Mouse (Mus musculus): ENCODE data around the gene Il1rapl2. TPM values are rescaled to one million over a fixed set of nuclear protein-coding genes. Genes with fewer than 3 reads are reported as not detected.

Gene Il1rapl2
- polyA plus RNA-seq, 1 experiment from 2014 or later: 4.3 TPM

- Histone ChIP-seq H3K27me3 (ENCODE audit: control insufficient read depth, insufficient read depth, low read length) (no peaks in the 10 kb centered on the region), H3K9me3 (ENCODE audit: control insufficient read depth, low read length) (no peaks in the 10 kb centered on the region), H3K9ac (replicated peaks; ENCODE audit: low read depth, low read length) (no peak overlapping the region), H3K4me1 (ENCODE audit: control insufficient read depth, insufficient read depth, low read length) (no peaks in the 10 kb centered on the region), H3K4me3 (ENCODE audit: low read depth, low read length) (no peak overlapping the region), H3K27ac (ENCODE audit: low read depth, low read length) (no peak overlapping the region), H3K36me3 (ENCODE audit: control insufficient read depth, insufficient read depth, low read length) (no peaks in the 10 kb centered on the region), H3K4me2 (ENCODE audit: low read depth, low read length) (no peak overlapping the region)
- no peak for ATAC-seq (ENCODE audit: low read depth)
- 83% methylated on average over 3 of the region's 3 CpGs for WGBS
Measured at GRCm38 (mm10) chrX:138478488-138478887, 908.1 kb downstream of the Il1rapl2 start.

GRCm38 (mm10) chrX:138500510-138500909, 930.1 kb downstream of the Il1rapl2 start:
- Histone ChIP-seq H3K9ac (replicated peaks; ENCODE audit: low read depth, low read length) (no peak overlapping the region), H3K36me3 (ENCODE audit: control insufficient read depth, insufficient read depth, low read length) (no peaks in the 10 kb centered on the region), H3K4me2 (ENCODE audit: low read depth, low read length) (no peak overlapping the region), H3K27ac (ENCODE audit: low read depth, low read length) (no peak overlapping the region), H3K9me3 (ENCODE audit: control insufficient read depth, low read length) (no peaks in the 10 kb centered on the region), H3K27me3 (ENCODE audit: control insufficient read depth, insufficient read depth, low read length) (no peaks in the 10 kb centered on the region), H3K4me3 (ENCODE audit: low read depth, low read length) (no peak overlapping the region), H3K4me1 (ENCODE audit: control insufficient read depth, insufficient read depth, low read length) (no peaks in the 10 kb centered on the region)
- 53% methylated on average over 1 of the region's 1 CpGs for WGBS
- ATAC-seq (ENCODE audit: low read depth): peak; percentile 70

- 26% methylated on average over 3 of the region's 3 CpGs for WGBS
- no peaks in the 10 kb centered on the region for H3K9me3 ChIP-seq (ENCODE audit: control insufficient read depth, low read length)
- H3K4me1 ChIP-seq (ENCODE audit: control insufficient read depth, insufficient read depth, low read length): no peaks in the 10 kb centered on the region
- H3K9ac ChIP-seq (replicated peaks; ENCODE audit: low read depth, low read length): no peak overlapping the region
- peak; percentile 82 for ATAC-seq (ENCODE audit: low read depth)
- no peaks in the 10 kb centered on the region for H3K27me3 ChIP-seq (ENCODE audit: control insufficient read depth, insufficient read depth, low read length)
- no peaks in the 10 kb centered on the region for H3K36me3 ChIP-seq (ENCODE audit: control insufficient read depth, insufficient read depth, low read length)
- no peak overlapping the region for H3K4me2 ChIP-seq (ENCODE audit: low read depth, low read length)
- H3K4me3 ChIP-seq (ENCODE audit: low read depth, low read length): no peak overlapping the region
- H3K27ac ChIP-seq (ENCODE audit: low read depth, low read length): no peak overlapping the region
Measured at GRCm38 (mm10) chrX:138505049-138505448, 934.6 kb downstream of the Il1rapl2 start.

GRCm38 (mm10) chrX:138620106-138620505, 1049.7 kb downstream of the Il1rapl2 start:
- no peak overlapping the region for H3K9ac ChIP-seq (replicated peaks; ENCODE audit: low read depth, low read length)
- H3K36me3 ChIP-seq (ENCODE audit: control insufficient read depth, insufficient read depth, low read length): no peaks in the 10 kb centered on the region
- WGBS: 70% methylated on average over 3 of the region's 3 CpGs
- ATAC-seq (ENCODE audit: low read depth): no peak
- H3K4me2 ChIP-seq (ENCODE audit: low read depth, low read length): no peak overlapping the region
- no peaks in the 10 kb centered on the region for H3K9me3 ChIP-seq (ENCODE audit: control insufficient read depth, low read length)
- no peaks in the 10 kb centered on the region for H3K27me3 ChIP-seq (ENCODE audit: control insufficient read depth, insufficient read depth, low read length)
- no peaks in the 10 kb centered on the region for H3K4me1 ChIP-seq (ENCODE audit: control insufficient read depth, insufficient read depth, low read length)
- no peak overlapping the region for H3K4me3 ChIP-seq (ENCODE audit: low read depth, low read length)
- H3K27ac ChIP-seq (ENCODE audit: low read depth, low read length): no peak overlapping the region

GRCm38 (mm10) chrX:138625311-138625710, 1054.9 kb downstream of the Il1rapl2 start:
- ATAC-seq (ENCODE audit: low read depth): no peak
- no peak overlapping the region for H3K9ac ChIP-seq (replicated peaks; ENCODE audit: low read depth, low read length)
- H3K4me3 ChIP-seq (ENCODE audit: low read depth, low read length): no peak overlapping the region
- H3K27ac ChIP-seq (ENCODE audit: low read depth, low read length): no peak overlapping the region
- no peaks in the 10 kb centered on the region for H3K36me3 ChIP-seq (ENCODE audit: control insufficient read depth, insufficient read depth, low read length)
- H3K27me3 ChIP-seq (ENCODE audit: control insufficient read depth, insufficient read depth, low read length): no peaks in the 10 kb centered on the region
- H3K4me1 ChIP-seq (ENCODE audit: control insufficient read depth, insufficient read depth, low read length): no peaks in the 10 kb centered on the region
- H3K4me2 ChIP-seq (ENCODE audit: low read depth, low read length): no peak overlapping the region
- H3K9me3 ChIP-seq (ENCODE audit: control insufficient read depth, low read length): no peaks in the 10 kb centered on the region

GRCm38 (mm10) chrX:138722372-138722771, 1152.0 kb downstream of the Il1rapl2 start:
- H3K27ac ChIP-seq (ENCODE audit: low read depth, low read length): no peak overlapping the region
- H3K4me2 ChIP-seq (ENCODE audit: low read depth, low read length): no peak overlapping the region
- no peaks in the 10 kb centered on the region for H3K9me3 ChIP-seq (ENCODE audit: control insufficient read depth, low read length)
- no peak overlapping the region for H3K9ac ChIP-seq (replicated peaks; ENCODE audit: low read depth, low read length)
- 55% methylated on average over 1 of the region's 1 CpGs for WGBS
- H3K27me3 ChIP-seq (ENCODE audit: control insufficient read depth, insufficient read depth, low read length): no peaks in the 10 kb centered on the region
- H3K4me1 ChIP-seq (ENCODE audit: control insufficient read depth, insufficient read depth, low read length): no peaks in the 10 kb centered on the region
- ATAC-seq (ENCODE audit: low read depth): no peak
- no peak overlapping the region for H3K4me3 ChIP-seq (ENCODE audit: low read depth, low read length)
- no peaks in the 10 kb centered on the region for H3K36me3 ChIP-seq (ENCODE audit: control insufficient read depth, insufficient read depth, low read length)

GRCm38 (mm10) chrX:138800958-138801357, 1230.5 kb downstream of the Il1rapl2 start:
- no peak overlapping the region for H3K27ac ChIP-seq (ENCODE audit: low read depth, low read length)
- H3K4me1 ChIP-seq (ENCODE audit: control insufficient read depth, insufficient read depth, low read length): no peaks in the 10 kb centered on the region
- no peak overlapping the region for H3K9ac ChIP-seq (replicated peaks; ENCODE audit: low read depth, low read length)
- 35% methylated on average over 3 of the region's 3 CpGs for WGBS
- no peaks in the 10 kb centered on the region for H3K27me3 ChIP-seq (ENCODE audit: control insufficient read depth, insufficient read depth, low read length)
- H3K9me3 ChIP-seq (ENCODE audit: control insufficient read depth, low read length): no peaks in the 10 kb centered on the region
- no peak for ATAC-seq (ENCODE audit: low read depth)
- H3K36me3 ChIP-seq (ENCODE audit: control insufficient read depth, insufficient read depth, low read length): no peaks in the 10 kb centered on the region
- no peak overlapping the region for H3K4me2 ChIP-seq (ENCODE audit: low read depth, low read length)
- H3K4me3 ChIP-seq (ENCODE audit: low read depth, low read length): no peak overlapping the region

- Histone ChIP-seq H3K9ac (replicated peaks; ENCODE audit: low read depth, low read length) (no peak overlapping the region), H3K4me2 (ENCODE audit: low read depth, low read length) (no peak overlapping the region)
Measured at GRCm38 (mm10) chrX:138831876-138832275, 1261.5 kb downstream of the Il1rapl2 start.

GRCm38 (mm10) chrX:138833894-138834293, 1263.5 kb downstream of the Il1rapl2 start:
- no peaks in the 10 kb centered on the region for H3K9me3 ChIP-seq (ENCODE audit: control insufficient read depth, low read length)

More at GRCm38 (mm10) chrX:138831876-138832275, 1261.5 kb downstream of the Il1rapl2 start:
- Histone ChIP-seq H3K4me3 (ENCODE audit: low read depth, low read length) (no peak overlapping the region), H3K27ac (ENCODE audit: low read depth, low read length) (no peak overlapping the region), H3K27me3 (ENCODE audit: control insufficient read depth, insufficient read depth, low read length) (no peaks in the 10 kb centered on the region), H3K4me1 (ENCODE audit: control insufficient read depth, insufficient read depth, low read length) (no peaks in the 10 kb centered on the region), H3K36me3 (ENCODE audit: control insufficient read depth, insufficient read depth, low read length) (no peaks in the 10 kb centered on the region), H3K9me3 (ENCODE audit: control insufficient read depth, low read length) (no peaks in the 10 kb centered on the region)
- no peak for ATAC-seq (ENCODE audit: low read depth)

GRCm38 (mm10) chrX:138838381-138838780, 1268.0 kb downstream of the Il1rapl2 start:
- Histone ChIP-seq H3K27ac (ENCODE audit: low read depth, low read length) (no peak overlapping the region), H3K9ac (replicated peaks; ENCODE audit: low read depth, low read length) (no peak overlapping the region), H3K4me2 (ENCODE audit: low read depth, low read length) (no peak overlapping the region), H3K4me3 (ENCODE audit: low read depth, low read length) (no peak overlapping the region), H3K27me3 (ENCODE audit: control insufficient read depth, insufficient read depth, low read length) (no peaks in the 10 kb centered on the region), H3K9me3 (ENCODE audit: control insufficient read depth, low read length) (no peaks in the 10 kb centered on the region), H3K36me3 (ENCODE audit: control insufficient read depth, insufficient read depth, low read length) (no peaks in the 10 kb centered on the region), H3K4me1 (ENCODE audit: control insufficient read depth, insufficient read depth, low read length) (no peaks in the 10 kb centered on the region)
- no peak for ATAC-seq (ENCODE audit: low read depth)
- 96% methylated on average over 3 of the region's 3 CpGs for WGBS

More at GRCm38 (mm10) chrX:138833894-138834293, 1263.5 kb downstream of the Il1rapl2 start:
- Histone ChIP-seq H3K4me1 (ENCODE audit: control insufficient read depth, insufficient read depth, low read length) (no peaks in the 10 kb centered on the region), H3K27me3 (ENCODE audit: control insufficient read depth, insufficient read depth, low read length) (no peaks in the 10 kb centered on the region), H3K36me3 (ENCODE audit: control insufficient read depth, insufficient read depth, low read length) (no peaks in the 10 kb centered on the region), H3K4me3 (ENCODE audit: low read depth, low read length) (no peak overlapping the region), H3K27ac (ENCODE audit: low read depth, low read length) (no peak overlapping the region), H3K4me2 (ENCODE audit: low read depth, low read length) (no peak overlapping the region), H3K9ac (replicated peaks; ENCODE audit: low read depth, low read length) (no peak overlapping the region)
- WGBS: 82% methylated on average over 2 of the region's 2 CpGs
- ATAC-seq (ENCODE audit: low read depth): no peak

All from neural tube, embryonic 14.5 days (tissue).